Mouse (Mus musculus): ENCODE measurements around the gene Armc8.

DNA sequence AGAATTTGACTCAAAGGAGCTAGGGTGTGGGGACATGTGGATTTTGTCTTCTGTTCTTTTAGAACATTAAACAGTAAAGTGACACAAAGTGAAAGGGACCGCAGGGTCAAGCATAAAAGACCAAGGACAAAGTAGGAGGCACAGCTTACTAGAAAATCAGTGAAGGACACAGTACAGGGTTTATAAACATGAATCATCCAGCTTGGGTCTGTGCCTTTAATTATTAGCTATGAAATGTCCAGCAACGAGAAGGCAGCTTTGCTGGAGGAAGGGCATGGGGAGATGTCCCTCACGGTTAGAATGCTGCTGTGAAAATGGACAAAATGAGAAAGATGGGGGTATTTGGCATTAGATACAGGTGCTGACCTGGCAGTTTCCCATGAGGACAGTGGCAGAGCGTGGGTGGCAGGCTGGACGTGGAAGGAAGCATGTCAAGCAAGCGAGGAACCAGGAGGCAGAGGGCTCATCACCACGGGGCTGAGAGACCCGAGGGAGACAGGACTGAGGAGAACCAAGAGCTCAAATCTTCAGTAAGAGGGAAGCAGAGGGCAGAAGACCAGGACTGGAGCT lies 81.5 kb downstream of the Armc8 start:
- TF ChIP-seq CTCF (IDR thresholded peaks at IDR 0.05; ENCODE audit: low read depth, low read length) (no peak), POLR2A (IDR thresholded peaks at IDR 0.05; ENCODE audit: extremely low read depth, insufficient read depth, low read length) (no peak)

All from liver, adult 2 months (tissue).